Mouse (Mus musculus) midbrain, embryonic 14.5 days (tissue): ENCODE measurements around the gene Atp6v0c. TPM values are rescaled to one million over a fixed set of nuclear protein-coding genes. Genes with fewer than 3 reads are reported as not detected.

Source experiments
- ATAC-seq: fragments of 200-750 bp; cut with Nextera tagmentation; 2 replicates; pipeline ENCODE4 v1.8.0; 2017; ENCODE audit warnings: moderate number of reproducible peaks, moderate library complexity; ENCODE audit not compliant: low FRiP score, low TSS enrichment
- DNase-seq: peaks from one replicate; pipeline ENCODE4 v3.0.0-alpha.2; 2015
- H3K27ac ChIP-seq: fragments of 300-500 bp; sonication (generic); replicated peaks from 2 replicates; pipeline ENCODE4 v1.5.1; 2014; ENCODE audit warnings: mild to moderate bottlenecking, low read depth, low read length, moderate library complexity
- H3K27me3 ChIP-seq: fragments of 300-500 bp; sonication (generic); 2 replicates; pipeline ENCODE4 v1.6.1; 2014; ENCODE audit warnings: low read length, control low read depth, mixed read lengths; ENCODE audit not compliant: control insufficient read depth, insufficient read depth
- H3K36me3 ChIP-seq: fragments of 300-500 bp; sonication (generic); 2 replicates; pipeline ENCODE4 v1.6.1; 2014; ENCODE audit warnings: low read length, control low read depth; ENCODE audit not compliant: control insufficient read depth, insufficient read depth
- H3K4me1 ChIP-seq: fragments of 300-500 bp; sonication (generic); 2 replicates; pipeline ENCODE4 v1.6.1; 2014; ENCODE audit warnings: mild to moderate bottlenecking, antibody characterized with exemption, low read length, control low read depth; ENCODE audit not compliant: control insufficient read depth, insufficient read depth
- H3K4me2 ChIP-seq: fragments of 300-500 bp; sonication (generic); 2 replicates; pipeline ENCODE4 v1.6.1; 2014; ENCODE audit warnings: mild to moderate bottlenecking, low read length, moderate library complexity
- H3K4me3 ChIP-seq: fragments of 300-500 bp; sonication (generic); replicated peaks from 2 replicates; pipeline ENCODE4 v1.5.1; 2014; ENCODE audit warnings: low read depth, low read length
- H3K9ac ChIP-seq: fragments of 300-500 bp; sonication (generic); replicated peaks from 2 replicates; pipeline ENCODE4 v1.6.1; 2014; ENCODE audit warnings: mild to moderate bottlenecking, low read length, moderate library complexity
- H3K9me3 ChIP-seq: fragments of 300-500 bp; sonication (generic); 2 replicates; pipeline ENCODE4 v1.6.1; 2016; ENCODE audit warnings: low read length, control low read depth, mixed read lengths; ENCODE audit not compliant: control insufficient read depth
- WGBS: fragments of 180-500 bp; shearing (Covaris S2); extraction: QIAGEN DNeasy Blood & Tissue Kit; methylation state at CpG from one replicate; pipeline ENCODE4 v1.1.7; 2014; 5-methylcytosine and 5-hydroxymethylcytosine counted together
- polyA plus RNA-seq: library from polyadenylated mRNA; unstranded; fragments of >200 nt; fragmentation: Nextera tagmentation; extraction: Ambion mirVana; gene quantifications from 2 replicates; pipeline ENCODE4 v1.2.1, GENCODE M21; 2014

Atp6v0c gene
- polyA plus RNA-seq, 1 experiment from 2014 or later = 1,214 TPM

DNA sequence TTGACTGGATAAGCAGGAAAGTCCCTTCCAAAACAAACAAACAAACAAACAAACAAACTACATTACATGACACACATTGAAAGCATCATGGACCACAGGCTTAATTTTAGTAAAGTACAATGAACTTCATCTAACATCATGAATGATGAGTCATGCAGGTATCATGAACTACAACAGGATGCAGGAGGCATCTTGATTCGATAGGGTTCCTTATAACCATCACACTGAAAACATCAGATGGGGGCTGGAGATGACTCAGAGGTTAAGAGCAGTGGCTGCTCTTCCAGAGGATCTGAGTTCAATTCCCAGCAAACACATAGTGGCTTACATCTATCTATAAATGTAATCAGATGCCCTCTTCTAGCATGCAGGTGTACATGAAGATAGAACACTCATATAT lies 41.9 kb downstream of the Atp6v0c start:
- no peak overlapping the region for H3K9ac ChIP-seq
- ATAC-seq = no peak
- no peaks in the 10 kb centered on the region for H3K4me1 ChIP-seq
- WGBS = 96% methylated on average over 1 of the region's 1 CpGs
- no peak overlapping the region for H3K4me2 ChIP-seq
- H3K27me3 ChIP-seq = no peaks in the 10 kb centered on the region
- DNase-seq = no peak
- H3K4me3 ChIP-seq = no peak overlapping the region
- no peaks in the 10 kb centered on the region; the same call in 1 of the 2 replicates for H3K36me3 ChIP-seq
- H3K9me3 ChIP-seq = no peaks in the 10 kb centered on the region
- H3K27ac ChIP-seq = no peak overlapping the region

DNA sequence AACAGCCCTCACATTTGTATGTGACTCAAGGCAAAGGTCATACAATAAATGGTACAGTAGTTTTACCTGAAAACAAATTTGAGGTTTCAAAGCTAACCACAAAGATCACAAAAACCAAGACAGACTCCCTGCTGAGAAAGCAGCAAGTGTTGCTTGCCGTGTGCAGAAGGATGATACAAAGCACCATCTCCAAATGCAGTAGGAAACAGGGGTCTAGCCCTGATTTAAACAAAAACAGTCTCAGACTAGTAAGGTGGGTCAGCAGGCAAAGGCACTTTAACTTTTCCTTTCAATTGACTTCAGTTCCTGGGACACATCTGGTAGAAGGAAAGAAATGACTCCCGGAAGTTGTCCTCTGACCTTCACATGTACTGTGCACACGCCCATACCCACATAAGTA lies 42.7 kb downstream of the Atp6v0c start:
- H3K27ac ChIP-seq = no peak overlapping the region
- H3K4me1 ChIP-seq = no peaks in the 10 kb centered on the region
- no peaks in the 10 kb centered on the region; the same call in 1 of the 2 replicates for H3K36me3 ChIP-seq
- no peaks in the 10 kb centered on the region for H3K9me3 ChIP-seq
- 85% methylated on average over 3 of the region's 3 CpGs for WGBS
- H3K27me3 ChIP-seq = no peaks in the 10 kb centered on the region
- H3K4me2 ChIP-seq = no peak overlapping the region
- no peak overlapping the region for H3K4me3 ChIP-seq
- no peak overlapping the region for H3K9ac ChIP-seq
- no peak for ATAC-seq
- no peak for DNase-seq

GRCm38 (mm10) chr17:24119446-24119845 lies 50.1 kb downstream of the Atp6v0c start:
- no peaks in the 10 kb centered on the region for H3K4me1 ChIP-seq
- WGBS = 92% methylated on average over 3 of the region's 3 CpGs
- no peaks in the 10 kb centered on the region for H3K9me3 ChIP-seq
- no peak overlapping the region for H3K4me3 ChIP-seq
- no peaks in the 10 kb centered on the region for H3K36me3 ChIP-seq
- DNase-seq = no peak
- no peaks in the 10 kb centered on the region for H3K27me3 ChIP-seq
- no peak overlapping the region for H3K9ac ChIP-seq
- no peak overlapping the region for H3K27ac ChIP-seq
- no peak for ATAC-seq
- H3K4me2 ChIP-seq = no peak overlapping the region

Other genes starting within 250 kb of the Atp6v0c start
- not detected in 2 replicates for gene Sbp, start 228.0 kb downstream of the Atp6v0c start, polyA plus RNA-seq
- not detected in 2 replicates for gene Sbpl, start 214.4 kb downstream of the Atp6v0c start, polyA plus RNA-seq
- gene Prss30, start 189.1 kb downstream of the Atp6v0c start, polyA plus RNA-seq = not detected in 2 replicates
- not detected in 2 replicates for gene Prss22, start 171.6 kb downstream of the Atp6v0c start, polyA plus RNA-seq
- gene Prss27, start 131.6 kb downstream of the Atp6v0c start, polyA plus RNA-seq = 0.17 TPM in 1 of 2 replicates, not detected in the other
- 73.1 and 75.9 TPM in 2 replicates for gene Kctd5, start 96.2 kb downstream of the Atp6v0c start, polyA plus RNA-seq
- gene Pdpk1, start 18.8 kb downstream of the Atp6v0c start, polyA plus RNA-seq = 68.3 and 74.3 TPM in 2 replicates
- 25.8 and 27.6 TPM in 2 replicates for gene Amdhd2, start 5.9 kb downstream of the Atp6v0c start, polyA plus RNA-seq
- 25.9 and 27.0 TPM in 2 replicates for gene Tbc1d24, start 35.9 kb upstream of the Atp6v0c start, polyA plus RNA-seq
- gene Ntn3, start 39.8 kb upstream of the Atp6v0c start, polyA plus RNA-seq = 3.1 and 3.4 TPM in 2 replicates
- 8.0 and 9.0 TPM in 2 replicates for gene Tedc2, start 51.1 kb upstream of the Atp6v0c start, polyA plus RNA-seq
- 11.1 and 16.6 TPM in 2 replicates for gene Ccnf, start 81.8 kb upstream of the Atp6v0c start, polyA plus RNA-seq
- gene Abca17, start 181.4 kb upstream of the Atp6v0c start, polyA plus RNA-seq = 0.18 and 0.47 TPM in 2 replicates
- gene Abca3, start 182.2 kb upstream of the Atp6v0c start, polyA plus RNA-seq = 26.2 and 31.4 TPM in 2 replicates
- 331 and 345 TPM in 2 replicates for gene Rnps1, start 244.9 kb upstream of the Atp6v0c start, polyA plus RNA-seq